Mouse (Mus musculus) 3134 (cell line): ENCODE data around the gene Zfp512.
"Not testable (repeated sequence)": the region's sequence is repeated elsewhere in the genome, so short reads cannot be mapped to it uniquely, and the experiment has no call there.

Experiments
- DNase-seq: peaks from one replicate; pipeline ENCODE4 v3.0.0-alpha.2; 2011; ENCODE audit warnings: low spot score; ENCODE audit not compliant: insufficient read length; ENCODE audit errors: extremely low read depth

Gene Zfp512

DNA sequence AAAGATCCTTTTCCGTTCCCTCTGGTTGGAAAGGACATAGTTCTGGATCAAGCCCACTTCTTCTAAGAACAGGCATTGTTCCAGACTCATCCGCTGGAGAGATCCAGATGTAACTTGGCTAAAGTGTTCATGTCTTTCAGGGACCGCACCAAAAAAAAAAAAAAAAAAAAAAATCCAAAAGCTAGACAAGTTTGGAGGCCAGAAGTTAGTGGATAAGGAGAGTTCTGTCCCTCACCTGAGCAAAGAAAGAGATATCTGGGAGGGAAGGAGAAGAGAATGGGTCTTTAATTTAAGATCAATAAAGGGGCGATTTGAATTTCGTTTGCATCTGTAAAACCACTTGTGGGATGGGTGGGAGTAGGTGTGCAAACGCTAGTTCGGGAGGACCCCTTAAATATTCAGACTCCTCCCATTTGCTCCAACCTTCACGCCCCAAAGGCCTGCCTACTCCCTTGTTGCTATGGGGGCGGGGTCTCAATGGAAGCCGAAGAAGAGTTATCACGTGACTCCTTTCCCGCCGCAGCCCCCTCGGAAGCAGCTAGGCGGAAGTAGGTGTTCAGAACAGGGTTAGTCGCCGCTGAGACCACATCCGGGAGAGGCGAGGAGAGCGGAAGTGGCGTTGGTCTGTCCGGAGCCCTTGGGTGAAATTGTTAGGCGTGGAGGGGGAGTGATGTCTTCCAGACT lies at the start of gene Zfp512:
TSS of gene Zfp512 (plus strand) at position 554 of the 684 bp plus-strand sequence.
- peak; percentile 84 for DNase-seq

- not testable (repeated sequence) for DNase-seq
Observed at GRCm38 (mm10) chr5:31434727-31435126, 17.5 kb upstream of the Zfp512 start.

- DNase-seq: no peak
Observed at GRCm38 (mm10) chr5:31451336-31451735, 895 bp upstream of the Zfp512 start.

DNA sequence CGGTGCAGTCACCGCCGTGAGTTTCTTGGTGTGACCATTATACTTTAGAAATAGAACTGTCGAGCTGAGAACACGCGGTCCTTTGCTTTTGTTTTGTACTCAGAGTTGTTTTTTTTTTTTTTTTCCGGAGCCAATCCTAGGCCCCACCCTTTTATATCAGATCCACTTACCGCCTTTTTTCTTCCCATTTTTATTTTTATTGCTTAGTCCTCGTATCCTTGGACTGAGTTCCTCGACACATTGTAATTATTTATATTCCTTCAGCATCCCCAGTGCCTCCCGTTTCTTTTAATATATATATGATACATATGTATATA lies 289 bp downstream of the Zfp512 start:
- DNase-seq: no peak

GRCm38 (mm10) chr5:31452886-31453410 lies 717 bp downstream of the Zfp512 start:
- peak; percentile 16 for DNase-seq

- DNase-seq: no peak
Observed at GRCm38 (mm10) chr5:31467798-31468197, 15.6 kb downstream of the Zfp512 start.

GRCm38 (mm10) chr5:31469711-31470110 lies 17.5 kb downstream of the Zfp512 start:
- DNase-seq: no peak

DNA sequence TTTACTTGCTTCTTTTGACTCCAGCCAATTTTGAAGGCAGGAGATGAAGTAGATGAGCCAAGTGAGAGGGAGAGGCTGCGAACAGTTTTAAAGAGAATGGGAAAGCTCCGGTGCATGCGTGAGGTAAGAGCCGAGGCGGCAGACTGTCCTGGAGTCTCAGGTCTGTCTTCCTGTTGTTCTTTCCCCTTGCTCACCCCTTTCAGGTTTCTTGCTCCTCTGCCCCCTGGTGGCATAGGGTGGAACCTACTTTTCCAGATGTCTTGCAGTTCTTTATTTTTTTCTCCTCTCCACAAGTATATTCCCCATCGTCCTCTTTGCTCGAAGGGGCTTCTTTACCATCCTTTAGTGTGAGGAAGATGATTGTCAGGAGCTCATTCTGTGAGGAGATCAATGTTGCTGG lies 18.1 kb downstream of the Zfp512 start:
- DNase-seq: no peak

DNA sequence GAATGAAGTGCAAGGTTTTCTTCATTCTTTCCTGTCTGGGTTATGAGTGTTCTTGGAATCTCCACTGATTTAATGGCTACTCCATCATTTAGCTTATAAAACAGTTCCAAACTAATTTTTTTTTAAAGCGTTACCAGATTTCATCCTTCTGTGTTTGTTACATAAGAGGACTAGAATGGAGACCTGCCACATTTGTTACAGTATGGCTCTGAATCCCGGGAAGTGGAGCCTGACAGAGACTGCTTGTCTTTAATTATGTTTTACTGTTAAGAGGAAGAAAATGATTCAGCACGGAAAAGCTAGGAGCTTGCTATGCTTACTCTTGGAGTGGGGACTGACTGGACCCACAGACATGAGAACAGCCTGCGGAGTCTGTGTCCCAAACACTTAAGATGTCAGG lies 28.3 kb downstream of the Zfp512 start:
- DNase-seq: no peak

GRCm38 (mm10) chr5:31485440-31485839 lies 33.2 kb downstream of the Zfp512 start, which contains the start of gene 4930548H24Rik:
TSS of gene 4930548H24Rik (plus strand) at chr5:31485740.
- no peak for DNase-seq

DNA sequence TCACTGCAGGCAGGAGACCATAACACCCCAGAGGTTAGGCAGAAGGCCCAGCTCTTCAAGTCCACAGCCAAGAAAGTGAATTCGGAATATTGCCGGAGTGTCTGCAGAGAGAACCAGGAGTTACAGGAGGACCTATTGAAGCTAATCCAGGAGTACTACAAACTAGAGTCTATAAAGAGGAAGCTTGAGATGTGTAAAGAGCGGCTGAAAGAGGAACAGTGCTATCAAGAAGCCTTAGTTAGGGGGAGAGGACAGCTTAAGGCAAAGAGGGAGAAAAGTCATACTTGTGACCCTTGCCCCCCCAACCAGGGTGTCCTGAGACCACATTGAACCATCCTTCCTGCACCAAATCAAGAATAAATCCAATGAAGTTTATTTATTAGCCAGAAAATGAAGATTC lies 35.7 kb downstream of the Zfp512 start:
- DNase-seq: no peak

- DNase-seq: no peak
Observed at GRCm38 (mm10) chr5:31489116-31489769, 37.0 kb downstream of the Zfp512 start.

- DNase-seq: no peak
Observed at GRCm38 (mm10) chr5:31492031-31492430, 39.8 kb downstream of the Zfp512 start.

GRCm38 (mm10) chr5:31494513-31495297 lies 42.5 kb downstream of the Zfp512 start, which contains the start of gene Gpn1:
TSS of gene Gpn1 (plus strand) at chr5:31494741.
- peak; percentile 80 for DNase-seq

DNA sequence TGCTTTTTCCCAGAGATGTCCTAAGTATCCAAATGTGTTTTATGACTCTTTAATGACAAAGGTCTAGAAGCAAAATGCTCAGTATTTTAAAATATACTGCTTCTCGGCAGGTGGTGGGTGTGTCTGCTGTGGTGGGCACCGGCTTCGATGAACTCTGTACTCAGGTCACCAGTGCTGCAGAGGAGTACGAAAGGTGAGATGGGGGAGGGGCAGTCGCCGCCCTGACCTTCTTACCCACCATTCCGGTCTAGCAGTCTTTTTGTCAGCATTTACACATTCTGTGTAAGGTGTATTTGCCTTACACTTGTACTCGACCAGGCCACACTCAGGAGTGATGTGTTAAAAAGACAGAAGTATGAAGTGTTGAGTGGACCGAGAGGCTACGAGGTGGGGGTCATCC lies 52.6 kb downstream of the Zfp512 start:
- DNase-seq: no peak

DNA sequence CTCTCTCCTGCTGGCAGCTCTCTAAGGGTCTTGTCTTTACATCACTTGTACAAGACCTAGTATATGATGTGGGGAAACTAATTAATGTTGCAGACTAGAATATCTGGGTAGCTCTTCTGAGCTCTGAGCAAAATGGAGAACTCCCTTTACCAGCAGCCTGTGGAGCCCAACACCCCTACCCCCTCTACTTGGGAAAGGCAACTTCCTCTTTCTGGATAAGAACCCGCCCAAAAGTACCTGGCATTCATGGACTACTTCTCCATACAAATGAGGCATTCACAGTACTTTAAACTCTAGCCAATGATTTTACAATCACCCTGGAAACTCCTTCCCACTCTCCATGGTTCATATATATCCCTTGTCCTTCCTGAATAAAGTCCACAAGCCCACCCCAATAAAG lies 60.2 kb downstream of the Zfp512 start:
- DNase-seq: no peak

GRCm38 (mm10) chr5:31520556-31520955 lies 68.3 kb downstream of the Zfp512 start:
- no peak for DNase-seq

GRCm38 (mm10) chr5:31526354-31527116 lies 74.3 kb downstream of the Zfp512 start, which contains the start of gene Slc4a1ap:
TSS of gene Slc4a1ap (plus strand) at chr5:31526995.
- DNase-seq: peak; percentile 78

DNA sequence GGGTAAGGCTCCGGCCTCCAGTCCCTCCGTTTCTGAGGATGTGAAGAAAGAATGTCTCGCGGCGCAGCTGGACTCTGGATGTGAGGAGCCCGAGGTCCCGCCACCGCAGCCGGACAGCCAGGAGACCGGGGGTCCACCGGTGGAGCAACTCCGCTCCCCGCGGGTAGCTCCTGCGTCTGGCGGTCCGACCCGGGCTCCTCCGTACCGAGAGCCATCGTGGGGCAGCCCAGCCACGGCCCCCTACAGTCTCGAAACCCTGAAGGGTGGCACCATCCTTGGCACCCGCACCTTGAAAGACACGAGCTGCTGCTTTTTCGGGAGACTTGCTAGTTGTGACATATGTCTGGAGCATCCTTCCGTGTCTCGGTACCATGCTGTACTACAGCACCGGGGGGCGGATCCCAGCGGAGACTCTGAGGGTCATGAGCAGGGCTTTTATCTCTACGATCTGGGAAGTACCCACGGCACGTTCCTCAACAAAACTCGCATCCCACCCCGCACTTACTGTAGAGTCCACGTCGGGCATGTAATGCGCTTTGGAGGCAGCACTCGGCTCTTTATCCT lies 75.0 kb downstream of the Zfp512 start:
- no peak for DNase-seq

- DNase-seq: not testable (repeated sequence)
Observed at GRCm38 (mm10) chr5:31527707-31528106, 75.5 kb downstream of the Zfp512 start, which contains the start of gene Supt7l. TSS of gene Supt7l (minus strand) at chr5:31527807.
